Mouse (Mus musculus) R1 (cell line): Measurements from ENCODE around the gene Sphk2.

Source experiments
- DNase-seq: peaks from one replicate; pipeline ENCODE4 v3.0.0-alpha.2; 2018; ENCODE audit warnings: low read depth, low spot score

The Sphk2 gene

DNA sequence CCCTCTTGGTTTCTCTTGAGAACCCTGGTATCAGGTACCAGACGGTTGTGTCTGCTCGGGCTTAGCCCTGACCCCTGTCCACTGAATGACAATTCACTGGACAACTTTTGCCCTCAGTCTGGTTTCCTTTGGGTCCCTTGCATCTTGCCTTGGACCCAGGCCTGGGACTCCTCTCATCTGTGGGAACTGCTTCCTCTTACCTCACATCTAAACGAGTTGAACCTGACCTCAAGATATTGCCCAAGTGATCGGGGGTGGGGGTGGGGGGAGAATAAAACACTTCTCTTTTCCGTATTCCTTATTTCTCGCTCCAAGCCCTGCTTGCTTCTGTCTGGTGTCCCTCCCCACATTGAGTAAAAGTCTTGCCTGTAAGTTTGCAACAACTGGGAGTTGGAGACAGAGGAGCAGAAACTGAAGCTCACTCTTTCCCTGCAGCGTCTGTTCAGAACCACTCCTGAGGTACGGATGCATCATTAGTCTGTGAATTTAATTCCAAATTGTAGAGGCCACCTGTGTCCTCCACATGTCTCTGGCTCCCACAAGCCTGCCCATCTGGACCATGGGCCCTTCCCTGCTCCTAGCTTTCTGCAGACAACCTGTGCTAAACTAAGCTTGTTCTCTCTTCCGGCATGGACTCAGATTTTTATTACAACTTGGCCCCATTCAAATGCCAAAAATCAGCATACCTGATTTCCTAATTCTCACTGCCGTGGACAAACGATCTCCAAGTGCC, 56.9 kb downstream of the Sphk2 start:
- DNase-seq, result no peak
